8 mouse cellular contexts compared by ENCODE assay signal in genomic region chrX:12839406-12840159, GRCm38 (mm10).
DNase-seq lines count a peak whose midpoint lies in the region; ATAC-seq and TF ChIP-seq lines count a peak whose summit lies in the region.

No protein-coding gene starts in this region.

- peak; percentile 72 for ATAC-seq in frontal cortex, adult (ENCODE audit: low TSS enrichment)

- H3K4me3 ChIP-seq in cerebellum, adult 2 months (replicated peaks; ENCODE audit: insufficient read depth, low read depth, low read length) = peak overlapping the region; percentile 71

- peaks cover 17% of the 10 kb centered on the region for H3K4me1 ChIP-seq in cerebellum, adult 2 months (ENCODE audit: control insufficient read depth, insufficient read depth, low read length)

- TF ChIP-seq CTCF in cerebellum, adult 2 months (IDR thresholded peaks at IDR 0.05; ENCODE audit: borderline replicate concordance, insufficient read depth, low read depth, low read length) = peak; percentile 57

- H3K27ac ChIP-seq in cerebellum, adult 2 months (ENCODE audit: insufficient read depth, low read length) = peak overlapping the region; percentile 83

- no peak for TF ChIP-seq POLR2A in cerebellum, adult 2 months (IDR thresholded peaks at IDR 0.05; ENCODE audit: borderline replicate concordance, insufficient read depth, low read length)

- DNase-seq in gastrocnemius, postnatal 14 days = peak; percentile 19
- no peak for DNase-seq in gastrocnemius, postnatal 36 days
- peak; percentile 37 to 77 for DNase-seq in cerebellum, adult 2 months
- DNase-seq in hindlimb bud, embryonic 11.5 days (ENCODE audit: extremely low spot score, low read depth, low spot score) = peak; percentile 42
- peak; percentile 19 to 21 for DNase-seq in left cerebral cortex, adult 18-20 months (ENCODE audit: low spot score in 2 of 2)
- peak; percentile 25 to 56 for DNase-seq in lung, postnatal 4 days
- peak; percentile 39 to 40 for DNase-seq in right cerebral cortex, adult 2 months (ENCODE audit: low spot score in 2 of 2)

- 12% methylated on average over 10 of the region's 11 CpGs for whole genome bisulfite sequencing in cerebellum, adult 2 months

- intact Hi-C loops in gastrocnemius, postnatal 14 days (cut with DNase I; ENCODE audit: low total_unique reads) = loop anchor here (5.0 kb wide), 1 partner anchor 157 kb away; no protein-coding TSS in a partner anchor
- intact Hi-C loops in gastrocnemius, postnatal 36 days (cut with DNase I) = no loop called here

- H3K27me3 ChIP-seq in cerebellum, adult 2 months (ENCODE audit: control insufficient read depth, insufficient read depth, low read length) = no peaks in the 10 kb centered on the region

Comparison
In these comparisons a context has a peak if more than half of its experiments do, and no peak if none do; other contexts are left out.
1. DNase-seq: peak in gastrocnemius, postnatal 14 days (single experiment), cerebellum, adult 2 months (2 of 2), hindlimb bud, embryonic 11.5 days (single experiment), left cerebral cortex, adult 18-20 months (2 of 2), lung, postnatal 4 days (2 of 2) and right cerebral cortex, adult 2 months (2 of 2); none in gastrocnemius, postnatal 36 days (0 of 2).